ENCODE assay signal across 20 mouse cellular contexts in genomic region chr11:58498761-58499160, GRCm38 (mm10). TPM values are rescaled to one million over a fixed set of nuclear protein-coding genes. Genes with fewer than 3 reads are reported as not detected.
"Had no signal": no experiment of that assay in that cellular context is flagged by ENCODE, and none has a peak within 500 bp of the region (broad histone marks: within the 10 kb centered on the region; RNA-seq: fewer than 3 reads in every experiment).

No protein-coding gene starts in this region.

- H3K4me1 ChIP-seq: limb, embryonic 12.5 days; liver, embryonic 13.5 days; lung, embryonic 15.5 days; midbrain, embryonic 12.5 days; neural tube, embryonic 13.5 days; stomach, embryonic 15.5 days had no signal

- H3K4me3 ChIP-seq: limb, embryonic 12.5 days; liver, embryonic 13.5 days; lung, embryonic 15.5 days; midbrain, embryonic 12.5 days; neural tube, embryonic 13.5 days; stomach, embryonic 15.5 days had no signal

- H3K27me3 ChIP-seq: limb, embryonic 12.5 days; liver, embryonic 13.5 days; lung, embryonic 15.5 days; midbrain, embryonic 12.5 days; neural tube, embryonic 13.5 days; stomach, embryonic 15.5 days had no signal

- H3K27ac ChIP-seq: kidney, postnatal 0 days; limb, embryonic 12.5 days; liver, embryonic 13.5 days; lung, embryonic 15.5 days; macrophage; midbrain, embryonic 12.5 days; neural tube, embryonic 13.5 days; stomach, embryonic 15.5 days had no signal

- H3K36me3 ChIP-seq: limb, embryonic 12.5 days; liver, embryonic 13.5 days; lung, embryonic 15.5 days; midbrain, embryonic 12.5 days; neural tube, embryonic 13.5 days; stomach, embryonic 15.5 days had no signal

- DNase-seq: kidney, postnatal 36 days; liver; liver, embryonic 13.5 days; liver, postnatal 0 days; lung, postnatal 14 days; right cerebral cortex, postnatal 4 days; spleen, adult 18-20 months had no signal

RNA-seq across cellular contexts. Expression of gene Olfr331, which starts 3.6 kb away (rescaled TPM):
- total RNA-seq: layer of hippocampus, adult 18-20 months; layer of hippocampus, postnatal 10 days; left cerebral cortex, postnatal 36 days; megakaryocyte-erythroid progenitor cell, adult 5-6 weeks had no signal
- polyA plus RNA-seq: kidney, postnatal 0 days; limb, embryonic 12.5 days; liver, embryonic 13.5 days; liver, postnatal 0 days; lung, embryonic 15.5 days; macrophage; midbrain, embryonic 12.5 days; midbrain, embryonic 16.5 days; neural tube, embryonic 13.5 days; stomach, embryonic 15.5 days had no signal

RNA-seq across cellular contexts. Expression of gene Olfr332, which starts 6.4 kb away (rescaled TPM):
- total RNA-seq: layer of hippocampus, adult 18-20 months; layer of hippocampus, postnatal 10 days; left cerebral cortex, postnatal 36 days; megakaryocyte-erythroid progenitor cell, adult 5-6 weeks had no signal
- polyA plus RNA-seq: kidney, postnatal 0 days; limb, embryonic 12.5 days; liver, embryonic 13.5 days; liver, postnatal 0 days; lung, embryonic 15.5 days; macrophage; midbrain, embryonic 12.5 days; midbrain, embryonic 16.5 days; neural tube, embryonic 13.5 days; stomach, embryonic 15.5 days; testis, adult 2 months had no signal

RNA-seq across cellular contexts. Expression of gene Olfr330, which starts 35.9 kb away (rescaled TPM):
- total RNA-seq: layer of hippocampus, adult 18-20 months; layer of hippocampus, postnatal 10 days; left cerebral cortex, postnatal 36 days; megakaryocyte-erythroid progenitor cell, adult 5-6 weeks had no signal
- polyA plus RNA-seq: kidney, postnatal 0 days; limb, embryonic 12.5 days; liver, embryonic 13.5 days; liver, postnatal 0 days; lung, embryonic 15.5 days; macrophage; midbrain, embryonic 12.5 days; midbrain, embryonic 16.5 days; neural tube, embryonic 13.5 days; stomach, embryonic 15.5 days had no signal

RNA-seq across cellular contexts. Expression of gene Olfr30, which starts 36.7 kb away (rescaled TPM):
- total RNA-seq: layer of hippocampus, adult 18-20 months; layer of hippocampus, postnatal 10 days; left cerebral cortex, postnatal 36 days; megakaryocyte-erythroid progenitor cell, adult 5-6 weeks had no signal
- polyA plus RNA-seq: kidney, postnatal 0 days; limb, embryonic 12.5 days; liver, embryonic 13.5 days; liver, postnatal 0 days; lung, embryonic 15.5 days; macrophage; midbrain, embryonic 12.5 days; midbrain, embryonic 16.5 days; neural tube, embryonic 13.5 days; stomach, embryonic 15.5 days had no signal

RNA-seq across cellular contexts. Expression of gene Lypd9, which starts 46.0 kb away (rescaled TPM):
- total RNA-seq: layer of hippocampus, adult 18-20 months; layer of hippocampus, postnatal 10 days; left cerebral cortex, postnatal 36 days; megakaryocyte-erythroid progenitor cell, adult 5-6 weeks had no signal
- polyA plus RNA-seq: kidney, postnatal 0 days; limb, embryonic 12.5 days; liver, embryonic 13.5 days; liver, postnatal 0 days; lung, embryonic 15.5 days; macrophage; midbrain, embryonic 12.5 days; midbrain, embryonic 16.5 days; neural tube, embryonic 13.5 days; stomach, embryonic 15.5 days had no signal
